Mouse (Mus musculus): ENCODE results near the gene 2310011J03Rik. TPM values are rescaled to one million over a fixed set of nuclear protein-coding genes. Genes with fewer than 3 reads are reported as not detected.

2310011J03Rik gene
- polyA plus RNA-seq, 1 experiment from 2014 or later, result 52.9 TPM

- H3K27me3 ChIP-seq (ENCODE audit: insufficient read depth, low read length), result peaks cover 7% of the 10 kb centered on the region; the same call in 1 of the 2 replicates
- WGBS, result 91% methylated on average over 21 of the region's 21 CpGs
- ATAC-seq (ENCODE audit: low FRiP score, low TSS enrichment), result no peak
- H3K4me3 ChIP-seq (ENCODE audit: low read length), result peak overlapping the region; percentile 67; the same call in 1 of the 2 replicates
- H3K9me3 ChIP-seq (ENCODE audit: low read length), result no peaks in the 10 kb centered on the region
- 0 out of 2 replicates have a peak, but pooled peaks cover 4% of the 10 kb centered on the region for H3K36me3 ChIP-seq (ENCODE audit: insufficient read depth, low read length)
- no peak overlapping the region for H3K9ac ChIP-seq (replicated peaks; ENCODE audit: low read length)
- H3K27ac ChIP-seq (ENCODE audit: low read length), result no peak overlapping the region
- H3K4me1 ChIP-seq (ENCODE audit: insufficient read depth, low read length), result peaks cover 25% of the 10 kb centered on the region
- H3K4me2 ChIP-seq (replicated peaks; ENCODE audit: low read depth, low read length), result peak overlapping the region; percentile 98
These were observed 1.6 kb upstream of the 2310011J03Rik start for GRCm38 (mm10) chr10:80321670-80322581.

- Histone ChIP-seq H3K4me2 (replicated peaks; ENCODE audit: low read depth, low read length) (no peak overlapping the region), H3K27me3 (ENCODE audit: insufficient read depth, low read length) (peaks cover 15% of the 10 kb centered on the region), H3K27ac (ENCODE audit: low read length) (no peak overlapping the region), H3K9ac (replicated peaks; ENCODE audit: low read length) (no peak overlapping the region), H3K36me3 (ENCODE audit: insufficient read depth, low read length) (0 out of 2 replicates have a peak, but pooled peaks cover 4% of the 10 kb centered on the region), H3K4me3 (ENCODE audit: low read length) (no peak overlapping the region), H3K9me3 (ENCODE audit: low read length) (no peaks in the 10 kb centered on the region), H3K4me1 (ENCODE audit: insufficient read depth, low read length) (peaks cover 25% of the 10 kb centered on the region)
- WGBS, result 74% methylated on average over 6 of the region's 6 CpGs
- ATAC-seq (ENCODE audit: low FRiP score, low TSS enrichment), result no peak
These were observed 805 bp upstream of the 2310011J03Rik start for GRCm38 (mm10) chr10:80321014-80321669.

- Histone ChIP-seq H3K4me1 (ENCODE audit: insufficient read depth, low read length) (peaks cover 20% of the 10 kb centered on the region), H3K9ac (replicated peaks; ENCODE audit: low read length) (no peak overlapping the region), H3K36me3 (ENCODE audit: insufficient read depth, low read length) (0 out of 2 replicates have a peak, but pooled peaks cover 4% of the 10 kb centered on the region), H3K27me3 (ENCODE audit: insufficient read depth, low read length) (peaks cover 56% of the 10 kb centered on the region), H3K4me2 (replicated peaks; ENCODE audit: low read depth, low read length) (no peak overlapping the region), H3K9me3 (ENCODE audit: low read length) (no peaks in the 10 kb centered on the region), H3K27ac (ENCODE audit: low read length) (no peak overlapping the region), H3K4me3 (ENCODE audit: low read length) (no peak overlapping the region)
- no peak for ATAC-seq (ENCODE audit: low FRiP score, low TSS enrichment)
- WGBS, result 42% methylated on average over 10 of the region's 10 CpGs
These were observed 3.3 kb downstream of the 2310011J03Rik start for GRCm38 (mm10) chr10:80317011-80317410.

- WGBS, result 22% methylated on average over 11 of the region's 11 CpGs
- Histone ChIP-seq H3K4me2 (replicated peaks; ENCODE audit: low read depth, low read length) (no peak overlapping the region), H3K4me3 (ENCODE audit: low read length) (no peak overlapping the region), H3K27ac (ENCODE audit: low read length) (no peak overlapping the region), H3K4me1 (ENCODE audit: insufficient read depth, low read length) (peaks cover 20% of the 10 kb centered on the region), H3K36me3 (ENCODE audit: insufficient read depth, low read length) (0 out of 2 replicates have a peak, but pooled peaks cover 4% of the 10 kb centered on the region), H3K27me3 (ENCODE audit: insufficient read depth, low read length) (peaks cover 63% of the 10 kb centered on the region), H3K9me3 (ENCODE audit: low read length) (no peaks in the 10 kb centered on the region), H3K9ac (replicated peaks; ENCODE audit: low read length) (0 out of 2 replicates have a peak overlapping the region, but pooled peaks have one; percentile 22)
- ATAC-seq (ENCODE audit: low FRiP score, low TSS enrichment), result no peak
These were observed 4.0 kb downstream of the 2310011J03Rik start for GRCm38 (mm10) chr10:80316359-80316781.

- Histone ChIP-seq H3K27me3 (ENCODE audit: insufficient read depth, low read length) (peaks cover 67% of the 10 kb centered on the region), H3K4me3 (ENCODE audit: low read length) (no peak overlapping the region), H3K36me3 (ENCODE audit: insufficient read depth, low read length) (0 out of 2 replicates have a peak, but pooled peaks cover 4% of the 10 kb centered on the region), H3K9me3 (ENCODE audit: low read length) (no peaks in the 10 kb centered on the region), H3K27ac (ENCODE audit: low read length) (no peak overlapping the region), H3K4me1 (ENCODE audit: insufficient read depth, low read length) (peaks cover 20% of the 10 kb centered on the region), H3K4me2 (replicated peaks; ENCODE audit: low read depth, low read length) (no peak overlapping the region), H3K9ac (replicated peaks; ENCODE audit: low read length) (peak overlapping the region; percentile 23; the same call in 1 of the 2 replicates)
- 34% methylated on average over 27 of the region's 27 CpGs for WGBS
- ATAC-seq (ENCODE audit: low FRiP score, low TSS enrichment), result no peak
These were observed 5.0 kb downstream of the 2310011J03Rik start for GRCm38 (mm10) chr10:80315315-80315714.

- WGBS, result 42% methylated on average over 16 of the region's 16 CpGs
- Histone ChIP-seq H3K9ac (replicated peaks; ENCODE audit: low read length) (no peak overlapping the region; the same call in 1 of the 2 replicates), H3K27me3 (ENCODE audit: insufficient read depth, low read length) (peaks cover 68% of the 10 kb centered on the region)
These were observed 5.8 kb downstream of the 2310011J03Rik start for GRCm38 (mm10) chr10:80314494-80315001.

GRCm38 (mm10) chr10:80313627-80314201 is 6.6 kb downstream of the 2310011J03Rik start:
- no peaks in the 10 kb centered on the region for H3K36me3 ChIP-seq (ENCODE audit: insufficient read depth, low read length)
- H3K9ac ChIP-seq (replicated peaks; ENCODE audit: low read length), result peak overlapping the region; percentile 31; the same call in 1 of the 2 replicates
- no peak overlapping the region for H3K4me3 ChIP-seq (ENCODE audit: low read length)
- ATAC-seq (ENCODE audit: low FRiP score, low TSS enrichment), result no peak; the same call in 1 of the 2 replicates
- H3K27me3 ChIP-seq (ENCODE audit: insufficient read depth, low read length), result peaks cover 71% of the 10 kb centered on the region
- no peak overlapping the region for H3K4me2 ChIP-seq (replicated peaks; ENCODE audit: low read depth, low read length)
- no peaks in the 10 kb centered on the region for H3K9me3 ChIP-seq (ENCODE audit: low read length)
- WGBS, result 40% methylated on average over 20 of the region's 20 CpGs
- no peak overlapping the region for H3K27ac ChIP-seq (ENCODE audit: low read length)
- H3K4me1 ChIP-seq (ENCODE audit: insufficient read depth, low read length), result peaks cover 13% of the 10 kb centered on the region; the same call in 1 of the 2 replicates

More at GRCm38 (mm10) chr10:80314494-80315001, 5.8 kb downstream of the 2310011J03Rik start:
- Histone ChIP-seq H3K4me1 (ENCODE audit: insufficient read depth, low read length) (peaks cover 16% of the 10 kb centered on the region), H3K27ac (ENCODE audit: low read length) (no peak overlapping the region), H3K9me3 (ENCODE audit: low read length) (no peaks in the 10 kb centered on the region), H3K36me3 (ENCODE audit: insufficient read depth, low read length) (0 out of 2 replicates have a peak, but pooled peaks cover 4% of the 10 kb centered on the region), H3K4me2 (replicated peaks; ENCODE audit: low read depth, low read length) (no peak overlapping the region), H3K4me3 (ENCODE audit: low read length) (no peak overlapping the region)
- ATAC-seq (ENCODE audit: low FRiP score, low TSS enrichment), result no peak

- H3K4me3 ChIP-seq (ENCODE audit: low read length), result no peak overlapping the region
- no peaks in the 10 kb centered on the region for H3K36me3 ChIP-seq (ENCODE audit: insufficient read depth, low read length)
- no peak for ATAC-seq (ENCODE audit: low FRiP score, low TSS enrichment)
- peaks cover 13% of the 10 kb centered on the region; the same call in 1 of the 2 replicates for H3K4me1 ChIP-seq (ENCODE audit: insufficient read depth, low read length)
- no peak overlapping the region for H3K4me2 ChIP-seq (replicated peaks; ENCODE audit: low read depth, low read length)
- WGBS, result 63% methylated on average over 54 of the region's 54 CpGs
- H3K27ac ChIP-seq (ENCODE audit: low read length), result no peak overlapping the region
- peaks cover 71% of the 10 kb centered on the region for H3K27me3 ChIP-seq (ENCODE audit: insufficient read depth, low read length)
- 0 out of 2 replicates have a peak overlapping the region, but pooled peaks have one; percentile 16 for H3K9ac ChIP-seq (replicated peaks; ENCODE audit: low read length)
- H3K9me3 ChIP-seq (ENCODE audit: low read length), result no peaks in the 10 kb centered on the region
These were observed 7.5 kb downstream of the 2310011J03Rik start for GRCm38 (mm10) chr10:80312586-80313504.

Measured in kidney, embryonic 16.5 days (tissue).